Mouse (Mus musculus) heart, embryonic 13.5 days (tissue): ENCODE data around the gene Gm11172. TPM values are rescaled to one million over a fixed set of nuclear protein-coding genes. Genes with fewer than 3 reads are reported as not detected.
A peak's percentile ranks its signal among the peaks of the same experiment; 100 is the strongest.
"Not testable (repeated sequence)": the region's sequence is repeated elsewhere in the genome, so short reads cannot be mapped to it uniquely, and the experiment has no call there.

Source experiments
- ATAC-seq: fragments of 200-750 bp; cut with Nextera tagmentation; 2 replicates; pipeline ENCODE4 v1.8.0; 2017; ENCODE audit warnings: moderate TSS enrichment; ENCODE audit not compliant: insufficient number of reproducible peaks, low FRiP score, low TSS enrichment; ENCODE audit errors: extremely low read depth
- H3K27ac ChIP-seq: fragments of 300-500 bp; sonication (generic); replicated peaks from 2 replicates; pipeline ENCODE4 v1.5.1; 2015; ENCODE audit warnings: moderate library complexity, mild to moderate bottlenecking, inconsistent platforms
- H3K27me3 ChIP-seq: fragments of 300-500 bp; sonication (generic); replicated peaks from 2 replicates; pipeline ENCODE4 v1.6.1; 2015; ENCODE audit warnings: mild to moderate bottlenecking, inconsistent platforms
- H3K36me3 ChIP-seq: fragments of 300-500 bp; sonication (generic); 2 replicates; pipeline ENCODE4 v1.6.1; 2015; ENCODE audit warnings: mild to moderate bottlenecking, inconsistent platforms
- H3K4me1 ChIP-seq: fragments of 300-500 bp; sonication (generic); 2 replicates; pipeline ENCODE4 v1.6.1; 2015; ENCODE audit warnings: inconsistent platforms
- H3K4me2 ChIP-seq: fragments of 300-500 bp; sonication (generic); 2 replicates; pipeline ENCODE4 v1.6.1; 2015; ENCODE audit warnings: inconsistent platforms, mild to moderate bottlenecking, moderate library complexity
- H3K4me3 ChIP-seq: fragments of 300-500 bp; sonication (generic); 2 replicates; pipeline ENCODE4 v1.5.1; 2015; ENCODE audit warnings: moderate library complexity, mild to moderate bottlenecking, inconsistent platforms
- H3K9ac ChIP-seq: fragments of 300-500 bp; sonication (generic); 2 replicates; pipeline ENCODE4 v1.6.1; 2015; ENCODE audit warnings: inconsistent platforms, mild to moderate bottlenecking, moderate library complexity
- H3K9me3 ChIP-seq: fragments of 300-500 bp; sonication (generic); 2 replicates; pipeline ENCODE4 v1.6.1; 2016; ENCODE audit warnings: inconsistent platforms
- WGBS: fragments of 180-500 bp; shearing (Covaris S2); methylation state at CpG from one replicate; pipeline ENCODE4 v1.1.7; 2015; ENCODE audit warnings: mixed read lengths; 5-methylcytosine and 5-hydroxymethylcytosine counted together
- polyA plus RNA-seq: library from polyadenylated mRNA; unstranded; fragments of >200 nt; fragmentation: Nextera tagmentation; extraction: Ambion mirVana; gene quantifications from 2 replicates; pipeline ENCODE4 v1.2.1, GENCODE M21; 2015

Gene Gm11172
- polyA plus RNA-seq, 1 experiment from 2014 or later: not detected

GRCm38 (mm10) chr16:10849965-10850861 lies 37.5 kb downstream of the Gm11172 start:
- Histone ChIP-seq H3K36me3 (0 out of 2 replicates have a peak, but pooled peaks cover 2% of the 10 kb centered on the region), H3K27ac (0 out of 2 replicates have a peak overlapping the region, but pooled peaks have one; percentile 24), H3K4me1 (peaks cover 36% of the 10 kb centered on the region), H3K9ac (no peak overlapping the region), H3K4me3 (no peak overlapping the region), H3K4me2 (no peak overlapping the region), H3K27me3 (no peaks in the 10 kb centered on the region), H3K9me3 (no peaks in the 10 kb centered on the region)
- WGBS: 52% methylated on average over 12 of the region's 12 CpGs
- no peak for ATAC-seq

GRCm38 (mm10) chr16:10850905-10851304 lies 38.2 kb downstream of the Gm11172 start:
- H3K27me3 ChIP-seq: no peaks in the 10 kb centered on the region
- H3K4me3 ChIP-seq: no peak overlapping the region
- WGBS: 67% methylated on average over 4 of the region's 4 CpGs
- H3K27ac ChIP-seq: no peak overlapping the region
- H3K9ac ChIP-seq: no peak overlapping the region
- 0 out of 2 replicates have a peak, but pooled peaks have one; percentile 13 for ATAC-seq
- no peak overlapping the region for H3K4me2 ChIP-seq
- 0 out of 2 replicates have a peak, but pooled peaks cover 2% of the 10 kb centered on the region for H3K36me3 ChIP-seq
- H3K4me1 ChIP-seq: peaks cover 35% of the 10 kb centered on the region
- no peaks in the 10 kb centered on the region for H3K9me3 ChIP-seq

- H3K9ac ChIP-seq, H3K27me3 ChIP-seq, H3K27ac ChIP-seq, ATAC-seq, H3K4me2 ChIP-seq, H3K9me3 ChIP-seq, H3K4me3 ChIP-seq, H3K36me3 ChIP-seq: not testable (repeated sequence)
- peaks cover 32% of the 10 kb centered on the region for H3K4me1 ChIP-seq
- 93% methylated on average over 10 of the region's 10 CpGs for WGBS
These were observed 39.5 kb downstream of the Gm11172 start for GRCm38 (mm10) chr16:10852216-10852615.

- no peaks in the 10 kb centered on the region for H3K36me3 ChIP-seq
These were observed 47.1 kb downstream of the Gm11172 start for GRCm38 (mm10) chr16:10859726-10860245.

GRCm38 (mm10) chr16:10861408-10861807 lies 48.7 kb downstream of the Gm11172 start:
- Histone ChIP-seq H3K4me3 (no peak overlapping the region), H3K36me3 (no peaks in the 10 kb centered on the region), H3K4me2 (no peak overlapping the region), H3K9me3 (no peaks in the 10 kb centered on the region), H3K27me3 (peaks cover 3% of the 10 kb centered on the region), H3K4me1 (no peaks in the 10 kb centered on the region), H3K9ac (no peak overlapping the region), H3K27ac (no peak overlapping the region)
- ATAC-seq: no peak
- 59% methylated on average over 3 of the region's 3 CpGs for WGBS

More at GRCm38 (mm10) chr16:10859726-10860245, 47.1 kb downstream of the Gm11172 start:
- WGBS: 82% methylated on average over 7 of the region's 7 CpGs
- Histone ChIP-seq H3K4me2 (no peak overlapping the region), H3K9me3 (no peaks in the 10 kb centered on the region), H3K9ac (no peak overlapping the region), H3K27ac (no peak overlapping the region), H3K27me3 (0 out of 2 replicates have a peak, but pooled peaks cover 3% of the 10 kb centered on the region), H3K4me3 (no peak overlapping the region), H3K4me1 (peaks cover 4% of the 10 kb centered on the region; the same call in 1 of the 2 replicates)
- no peak for ATAC-seq

Other genes starting within 250 kb of the Gm11172 start
- 4.8 and 5.7 TPM in 2 replicates for gene Socs1, start 27.4 kb upstream of the Gm11172 start, polyA plus RNA-seq
- gene Tnp2, start 24.3 kb upstream of the Gm11172 start, polyA plus RNA-seq: not detected in 2 replicates
- gene Prm3, start 22.0 kb upstream of the Gm11172 start, polyA plus RNA-seq: not detected in 2 replicates
- not detected in 2 replicates for gene Prm2, start 16.8 kb upstream of the Gm11172 start, polyA plus RNA-seq
- gene Prm1, start 7.1 kb upstream of the Gm11172 start, polyA plus RNA-seq: 0.36 TPM in 1 of 2 replicates, not detected in the other
- 2.8 and 3.9 TPM in 2 replicates for gene Rmi2, start 22.1 kb downstream of the Gm11172 start, polyA plus RNA-seq
- 40.1 and 40.3 TPM in 2 replicates for gene Snn, start 248.0 kb downstream of the Gm11172 start, polyA plus RNA-seq